Mouse (Mus musculus): Measurements from ENCODE around the gene Atp2b2.

Atp2b2 gene

GRCm38 (mm10) chr6:113768804-113769203 lies 273.6 kb downstream of the Atp2b2 start:
- WGBS: 35% methylated on average over 11 of the region's 11 CpGs

- WGBS: 26% methylated on average over 7 of the region's 7 CpGs
Measured at GRCm38 (mm10) chr6:113761644-113762043, 280.8 kb downstream of the Atp2b2 start.

GRCm38 (mm10) chr6:113749119-113749685 lies 293.2 kb downstream of the Atp2b2 start:
- 57% methylated on average over 17 of the region's 17 CpGs for WGBS

- 37% methylated on average over 26 of the region's 26 CpGs for WGBS
Measured at GRCm38 (mm10) chr6:113748351-113748750, 294.1 kb downstream of the Atp2b2 start.

DNA sequence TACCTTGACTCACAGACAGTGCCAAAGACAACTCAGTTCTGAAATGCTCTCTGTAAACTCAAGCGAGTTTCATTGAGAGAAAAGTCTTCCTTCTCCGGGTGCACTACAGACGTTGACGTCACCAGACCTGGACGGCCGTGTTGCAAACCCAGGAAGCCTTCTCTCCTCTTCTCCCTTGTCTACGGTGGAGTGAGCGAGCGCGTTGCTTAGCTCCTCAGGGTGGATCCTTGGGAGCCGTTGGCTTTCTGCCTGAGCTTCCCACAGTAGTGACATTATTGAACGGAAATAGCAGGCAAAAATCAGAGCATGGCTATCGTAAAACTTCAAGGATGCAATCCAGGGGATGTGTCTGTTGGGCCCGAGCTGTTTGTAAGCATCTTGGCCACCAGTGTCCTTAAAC lies 295.1 kb downstream of the Atp2b2 start:
- WGBS: 44% methylated on average over 14 of the region's 14 CpGs

DNA sequence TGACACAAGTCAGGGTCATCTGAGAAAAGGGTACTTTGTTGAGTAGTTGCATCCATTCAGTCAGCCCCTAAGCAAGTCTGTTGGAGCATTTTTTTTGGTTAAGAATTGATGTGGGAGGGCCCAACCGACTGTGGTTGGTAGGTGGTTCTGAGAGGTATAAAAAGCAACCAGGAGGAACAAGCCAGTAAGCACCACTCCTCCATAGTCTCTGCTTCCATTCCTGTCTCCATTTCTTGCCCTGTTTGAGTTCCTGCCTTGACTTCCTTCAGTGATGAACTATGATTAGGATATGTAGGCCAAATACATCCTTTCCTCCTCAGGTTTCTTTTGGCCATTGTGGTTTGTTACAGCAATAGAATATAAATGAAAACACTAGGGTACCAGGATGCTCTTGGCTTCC lies 299.3 kb downstream of the Atp2b2 start:
- 22% methylated on average over 1 of the region's 1 CpGs for WGBS

DNA sequence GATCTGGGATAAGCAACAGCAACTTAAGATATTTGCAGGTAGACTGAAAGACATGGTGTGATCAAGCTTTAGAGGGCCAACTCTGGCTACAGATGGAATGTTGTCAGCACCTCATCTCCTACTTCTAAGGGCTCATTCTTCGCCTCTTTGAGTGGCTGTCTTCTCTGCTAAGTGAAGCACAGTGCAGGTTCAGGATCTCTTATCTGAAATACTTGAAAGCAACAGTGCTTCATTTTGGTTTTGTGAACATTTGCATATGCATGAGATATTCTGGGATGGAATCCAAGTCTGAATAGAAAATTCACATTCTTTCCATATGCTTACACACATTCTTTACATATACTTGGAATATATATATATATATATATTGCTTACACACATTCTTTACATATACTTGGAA lies 300.1 kb downstream of the Atp2b2 start:
- 51% methylated on average over 1 of the region's 1 CpGs for WGBS

- 60% methylated on average over 2 of the region's 2 CpGs for WGBS
Measured at GRCm38 (mm10) chr6:113741425-113741824, 301.0 kb downstream of the Atp2b2 start.

GRCm38 (mm10) chr6:113740236-113741217 lies 301.9 kb downstream of the Atp2b2 start, which contains the start of gene Sec13:
Gene Sec13 (minus strand): TSS chr6:113740743.
- 4% methylated on average over 41 of the region's 41 CpGs for WGBS

GRCm38 (mm10) chr6:113737318-113738046 lies 304.9 kb downstream of the Atp2b2 start:
- 91% methylated on average over 9 of the region's 9 CpGs for WGBS

GRCm38 (mm10) chr6:113731296-113731695 lies 311.1 kb downstream of the Atp2b2 start:
- WGBS: 86% methylated on average over 3 of the region's 3 CpGs

DNA sequence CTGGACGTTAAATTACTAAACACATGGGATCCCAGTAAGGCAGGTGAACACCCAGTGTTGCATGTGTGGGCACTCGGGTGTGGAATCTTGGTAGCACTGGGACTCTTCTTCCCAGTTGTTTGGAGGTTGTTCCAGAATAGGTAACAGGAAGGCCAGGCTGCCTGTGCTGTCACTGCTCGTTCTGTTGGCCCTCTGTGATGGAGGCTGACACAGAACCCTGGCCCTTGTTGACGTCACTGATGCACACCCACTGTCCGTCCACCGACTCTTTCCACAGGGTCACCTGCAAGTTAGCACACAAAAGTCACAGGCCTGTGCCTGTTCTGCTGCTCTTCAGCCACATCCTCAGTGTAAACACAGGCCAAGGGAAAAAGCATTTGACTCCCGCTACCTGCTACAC lies 314.2 kb downstream of the Atp2b2 start:
- 77% methylated on average over 7 of the region's 7 CpGs for WGBS

DNA sequence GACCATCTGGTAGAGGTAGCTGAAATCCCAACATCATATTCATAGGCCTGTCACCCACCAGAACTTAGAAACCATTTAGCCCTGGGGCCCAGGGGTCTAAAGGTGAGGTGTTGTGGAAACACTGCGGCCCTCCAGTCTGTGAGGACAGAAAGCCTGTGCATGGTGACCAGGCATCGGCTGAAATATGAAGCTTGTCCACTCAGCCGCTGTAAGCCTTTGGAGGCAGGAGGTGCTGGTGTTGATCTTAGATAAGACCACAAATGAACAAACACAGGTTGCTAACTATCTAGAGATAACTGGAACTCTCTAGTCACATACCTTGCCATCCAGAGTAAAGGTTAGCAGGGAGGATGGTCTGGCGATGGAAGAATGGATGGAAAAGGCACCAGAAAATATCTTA lies 321.4 kb downstream of the Atp2b2 start:
- 94% methylated on average over 4 of the region's 4 CpGs for WGBS

- WGBS: 76% methylated on average over 3 of the region's 3 CpGs
Measured at GRCm38 (mm10) chr6:113719878-113720277, 322.5 kb downstream of the Atp2b2 start, which contains the start of gene Ghrl. Gene Ghrl (minus strand): TSS chr6:113719880.

GRCm38 (mm10) chr6:113717541-113717940 lies 324.9 kb downstream of the Atp2b2 start:
- WGBS: 70% methylated on average over 3 of the region's 3 CpGs

DNA sequence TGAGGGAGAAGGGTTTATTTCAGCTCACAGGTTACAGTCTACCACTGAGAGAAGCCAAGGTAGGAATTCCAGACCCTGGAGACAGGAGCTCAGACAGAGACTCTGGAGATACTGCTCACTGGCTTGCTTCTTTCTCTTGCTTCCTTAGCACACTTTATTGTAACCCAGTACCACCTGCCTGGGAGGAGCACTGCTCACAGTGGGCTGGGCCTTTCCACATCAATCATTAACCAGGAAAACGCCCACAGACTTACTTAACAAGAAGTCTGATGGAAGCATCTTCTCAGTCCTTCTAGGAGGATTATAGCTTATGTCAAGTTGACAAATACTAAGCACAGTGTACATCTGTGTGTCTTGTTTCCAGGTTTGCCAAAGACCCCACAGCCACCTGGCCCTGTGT lies 327.6 kb downstream of the Atp2b2 start:
- 85% methylated on average over 1 of the region's 1 CpGs for WGBS

- WGBS: 61% methylated on average over 2 of the region's 2 CpGs
Measured at GRCm38 (mm10) chr6:113714276-113714675, 328.1 kb downstream of the Atp2b2 start.

- 77% methylated on average over 5 of the region's 5 CpGs for WGBS
Measured at GRCm38 (mm10) chr6:113713389-113713788, 329.0 kb downstream of the Atp2b2 start.

DNA sequence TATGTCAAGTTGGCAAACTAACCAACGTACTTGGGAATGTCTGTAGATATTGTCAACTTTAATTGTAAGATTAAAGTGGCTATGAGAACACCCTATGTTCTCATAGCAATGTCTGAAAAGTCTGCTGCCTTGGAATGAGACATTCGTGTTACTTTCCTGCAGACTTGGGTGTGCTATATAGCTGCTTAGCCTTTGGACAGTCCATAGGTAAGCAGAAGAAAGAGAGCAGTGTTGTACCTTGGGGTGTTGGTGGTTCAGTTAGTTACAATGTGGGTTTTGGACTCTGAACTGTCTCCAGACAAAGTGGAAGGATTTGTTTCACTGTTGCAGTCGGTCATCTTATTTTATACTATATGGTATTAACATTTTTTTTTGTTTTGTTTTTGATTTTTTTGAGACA lies 329.7 kb downstream of the Atp2b2 start:
- WGBS: 89% methylated on average over 3 of the region's 3 CpGs

DNA sequence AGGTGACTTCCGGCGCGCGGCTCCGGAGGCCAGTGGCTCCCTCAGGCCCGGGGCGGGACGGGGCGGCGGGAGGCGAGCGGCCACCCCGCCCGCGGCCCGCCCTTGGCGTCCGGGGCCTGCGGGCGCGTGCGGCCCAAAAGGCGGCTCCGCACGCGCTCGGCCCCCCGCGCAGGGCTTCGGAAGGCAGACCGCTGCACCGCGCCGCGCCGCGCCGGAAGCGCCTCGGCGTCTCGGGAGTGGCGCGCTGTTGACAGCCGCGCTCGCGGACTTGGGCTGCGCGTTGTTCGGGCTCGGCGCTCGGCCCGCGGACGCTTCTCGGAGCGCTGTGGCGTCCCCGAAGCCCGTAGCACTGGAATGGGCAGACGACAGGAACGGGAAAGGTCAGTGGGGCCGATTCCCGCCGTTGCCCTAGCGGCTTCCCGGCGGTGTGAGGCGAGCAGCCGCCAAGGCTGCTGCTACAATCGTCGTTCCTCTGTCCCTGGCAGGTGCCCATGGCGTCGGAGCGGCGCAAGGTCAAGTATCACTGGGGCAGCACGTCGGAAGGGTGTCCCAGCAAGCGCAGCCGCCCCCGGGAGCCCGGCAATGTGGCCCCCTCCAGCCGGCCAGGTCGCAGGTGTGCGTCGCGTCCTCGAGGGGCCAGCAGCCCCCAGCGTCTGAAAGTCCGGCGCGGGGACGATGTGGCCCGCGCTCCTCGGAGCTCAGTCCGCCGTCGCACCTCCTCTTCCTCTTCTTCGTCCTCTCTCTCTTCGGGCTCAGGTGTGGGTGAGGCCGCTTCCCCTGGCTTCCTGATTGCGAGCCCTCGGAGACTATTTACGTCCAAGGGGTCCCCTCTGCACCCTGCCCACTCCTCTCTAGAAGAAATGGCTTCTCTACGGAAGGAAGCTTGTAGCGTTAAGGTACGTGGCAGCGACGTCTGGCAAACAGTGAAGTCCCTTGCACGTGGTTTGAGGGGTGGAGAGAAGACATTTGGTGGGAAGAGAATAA lies 344.9 kb downstream of the Atp2b2 start:
- 1% methylated on average over 81 of the region's 113 CpGs for WGBS
